Mouse (Mus musculus): ENCODE results near the gene Polr2b.

The Polr2b gene

DNA sequence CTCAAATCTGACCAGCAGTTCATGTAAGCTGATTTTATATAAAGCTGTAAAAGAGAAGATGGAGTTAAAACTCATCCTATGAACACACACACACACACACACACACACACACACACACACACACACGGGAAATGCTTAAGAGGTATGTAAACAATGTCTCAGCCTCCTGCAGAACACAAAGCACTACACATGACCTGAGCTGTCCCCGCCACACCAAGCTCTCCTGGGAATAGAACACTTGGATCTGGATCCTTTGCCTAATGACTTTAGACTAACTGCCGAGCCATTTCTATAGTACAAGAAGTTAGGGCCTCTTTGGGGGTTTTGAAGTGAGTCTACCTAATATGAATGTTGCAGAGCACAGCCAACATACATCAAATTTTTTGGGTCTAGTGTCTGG, 52.2 kb downstream of the Polr2b start:
- no peak for DNase-seq (ENCODE audit: low read depth, low spot score)

DNA sequence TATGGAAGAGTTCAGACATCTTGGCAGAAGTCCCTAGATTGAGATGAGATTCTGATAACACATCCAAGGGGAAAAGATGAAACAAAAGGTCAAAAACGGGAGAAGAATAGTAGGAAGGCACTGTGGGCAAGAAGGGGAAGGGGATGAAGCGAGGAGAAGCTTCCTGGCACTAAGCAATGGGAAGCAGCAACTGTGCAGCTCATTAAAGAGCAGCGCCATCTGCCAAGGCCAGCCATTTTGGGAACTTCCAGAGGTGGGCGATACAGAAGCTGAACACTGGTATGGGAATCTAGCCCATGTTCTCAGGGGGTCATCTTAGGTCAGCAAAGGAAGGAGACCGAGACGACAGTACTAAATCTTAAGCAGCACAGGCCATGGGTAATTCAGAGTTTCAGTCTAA, 53.7 kb downstream of the Polr2b start:
- DNase-seq (ENCODE audit: low read depth, low spot score): no peak

DNA sequence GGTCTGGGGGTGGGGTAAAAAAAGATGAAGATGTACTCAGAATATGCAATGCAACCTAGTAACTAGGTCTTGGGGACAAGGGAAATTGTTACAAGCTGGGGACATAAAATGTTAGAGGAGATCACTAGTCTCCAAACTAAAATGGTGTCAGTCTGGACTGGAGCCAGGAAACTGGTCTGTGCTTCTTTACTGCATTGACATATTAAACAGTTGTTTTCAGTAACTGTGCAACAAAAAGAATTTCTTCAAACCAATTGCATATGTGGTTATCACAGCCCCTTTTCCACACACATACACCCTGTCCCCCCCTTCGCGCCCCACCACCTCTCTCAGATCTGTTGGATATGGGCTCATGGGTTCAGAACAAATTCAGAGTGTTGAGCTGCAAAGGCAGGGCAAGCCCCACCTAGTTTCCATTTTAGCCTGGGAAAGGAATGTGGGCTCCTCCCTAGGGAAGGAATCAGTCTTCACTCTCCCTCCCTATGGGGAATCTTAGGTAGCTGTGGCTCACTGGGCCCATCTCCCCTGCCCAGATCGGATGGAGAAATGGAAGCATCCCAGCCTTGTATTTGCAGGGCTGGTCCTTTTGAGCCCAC, 54.6 kb downstream of the Polr2b start:
- DNase-seq (ENCODE audit: low read depth, low spot score): no peak

DNA sequence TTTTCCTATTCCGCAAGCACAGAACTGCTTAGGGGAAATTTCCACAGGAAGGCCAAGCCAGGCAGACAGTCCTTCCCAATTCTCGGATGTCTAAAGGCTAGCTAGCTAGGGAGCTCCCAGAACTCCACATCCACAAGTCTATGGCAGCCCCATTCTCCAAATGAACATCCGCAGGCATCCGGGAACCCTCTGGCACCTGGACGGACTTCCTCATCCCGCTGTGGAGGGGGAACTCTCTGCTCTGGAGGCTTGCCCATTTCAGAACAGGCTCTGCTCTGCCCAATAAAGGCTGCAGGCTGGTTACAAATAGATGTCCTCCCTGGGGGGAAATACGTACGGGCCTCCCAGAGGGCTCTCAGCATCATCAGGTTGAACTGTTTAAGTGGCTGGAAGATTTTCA, 56.4 kb downstream of the Polr2b start:
- DNase-seq (ENCODE audit: low read depth, low spot score): no peak

DNA sequence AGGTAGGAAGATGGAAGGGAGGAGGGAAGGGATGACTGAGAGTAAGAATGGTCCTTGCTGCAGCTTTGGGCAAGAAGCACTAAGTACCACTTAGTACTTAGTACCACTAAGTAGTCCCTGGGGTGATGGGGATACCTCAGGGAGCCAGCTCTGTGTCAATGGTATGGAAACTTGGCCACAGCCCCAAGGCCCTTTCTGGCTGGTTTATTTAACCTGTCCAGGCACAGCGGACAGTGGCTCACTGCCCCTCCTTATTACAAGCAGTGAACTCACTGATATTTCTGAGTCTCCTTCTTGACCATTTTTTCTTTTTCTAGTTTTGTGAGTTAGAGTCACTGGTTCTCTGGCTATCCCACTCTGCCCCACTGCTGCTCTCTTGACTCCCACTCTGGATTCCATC, 57.2 kb downstream of the Polr2b start:
- DNase-seq (ENCODE audit: low read depth, low spot score): no peak

DNA sequence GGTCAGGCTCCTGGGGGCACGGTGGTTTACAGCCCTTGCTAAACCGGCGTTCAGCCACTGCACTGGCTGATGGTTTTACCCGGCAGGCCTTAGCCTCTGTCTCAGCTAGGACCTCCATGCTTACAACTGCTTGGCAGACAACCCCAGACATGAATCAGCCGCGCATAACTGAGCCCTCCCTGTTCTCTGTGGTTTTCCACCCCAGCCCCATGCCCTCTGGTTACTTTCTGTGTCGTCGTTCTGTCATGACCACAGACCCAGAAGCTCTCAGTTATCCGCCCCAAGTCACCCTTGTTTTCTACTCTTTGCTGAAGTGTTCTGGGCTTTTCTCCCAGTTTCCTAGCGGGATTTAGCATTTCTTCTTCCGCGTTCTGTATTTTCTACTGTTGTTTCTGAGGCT, 57.7 kb downstream of the Polr2b start:
- DNase-seq (ENCODE audit: low read depth, low spot score): no peak

DNA sequence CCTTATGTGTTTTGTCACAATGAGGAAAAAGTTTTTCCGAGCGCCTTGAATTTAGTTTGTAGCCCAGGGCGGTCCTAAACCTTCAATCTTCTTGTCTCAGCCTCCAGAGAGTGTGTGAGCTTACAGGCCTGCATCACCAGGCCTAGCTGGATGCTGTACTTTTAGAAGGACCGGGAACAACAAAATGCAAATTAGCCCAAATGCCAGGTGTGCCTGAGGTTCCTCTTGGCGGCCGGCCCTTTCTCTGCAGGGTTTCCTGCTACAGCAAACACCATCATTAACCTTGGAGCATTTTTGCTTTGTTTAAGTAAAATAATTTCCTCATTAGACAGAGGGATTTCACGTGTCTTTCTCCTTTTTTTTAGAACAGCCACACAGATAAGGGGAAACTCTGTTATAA, 58.2 kb downstream of the Polr2b start:
- DNase-seq (ENCODE audit: low read depth, low spot score): no peak

DNA sequence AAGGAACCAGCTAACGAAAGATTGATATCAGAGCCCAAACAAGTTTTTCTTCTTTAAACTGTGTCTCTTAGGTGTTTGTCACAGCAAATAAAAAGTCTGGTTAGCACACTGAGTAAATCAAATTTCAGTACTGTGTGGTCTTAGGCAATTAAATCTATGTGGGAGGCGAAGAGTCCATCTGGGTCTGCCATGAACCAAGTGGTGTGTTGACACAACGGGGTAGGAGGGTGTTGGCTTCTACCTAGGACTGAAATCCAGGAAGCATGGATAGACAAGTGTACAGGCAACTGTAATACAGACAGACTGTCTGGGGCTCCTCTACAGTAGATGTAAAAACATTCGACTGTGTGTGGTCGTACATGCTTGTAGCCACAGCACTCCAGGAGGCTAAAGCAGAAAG, 59.4 kb downstream of the Polr2b start:
- DNase-seq (ENCODE audit: low read depth, low spot score): no peak

DNA sequence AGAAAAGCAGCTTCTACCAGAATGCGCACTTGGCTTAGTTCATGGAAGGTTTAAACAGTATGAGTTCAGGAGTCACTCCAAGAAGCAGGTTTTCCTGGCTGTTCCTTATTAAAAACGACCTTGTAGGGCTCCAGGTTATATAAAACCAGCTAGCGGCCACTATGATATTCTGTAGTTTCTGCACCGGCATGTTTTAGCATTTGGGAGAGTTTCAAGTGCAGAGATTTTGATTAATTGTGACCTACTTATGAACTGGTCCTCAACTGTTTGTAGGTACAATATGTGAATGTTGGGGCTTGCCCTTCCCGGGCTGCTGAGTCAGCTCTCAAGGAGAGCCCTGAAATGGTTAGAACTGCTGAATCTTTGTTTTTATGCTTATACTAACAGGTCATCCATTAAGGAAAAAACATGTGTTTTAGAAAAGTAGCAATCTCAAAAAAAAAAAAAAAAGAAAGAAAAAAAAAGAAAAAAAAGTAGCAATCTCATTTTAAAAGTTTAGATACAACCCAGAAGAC, 60.5 kb downstream of the Polr2b start:
- DNase-seq (ENCODE audit: low read depth, low spot score): no peak

DNA sequence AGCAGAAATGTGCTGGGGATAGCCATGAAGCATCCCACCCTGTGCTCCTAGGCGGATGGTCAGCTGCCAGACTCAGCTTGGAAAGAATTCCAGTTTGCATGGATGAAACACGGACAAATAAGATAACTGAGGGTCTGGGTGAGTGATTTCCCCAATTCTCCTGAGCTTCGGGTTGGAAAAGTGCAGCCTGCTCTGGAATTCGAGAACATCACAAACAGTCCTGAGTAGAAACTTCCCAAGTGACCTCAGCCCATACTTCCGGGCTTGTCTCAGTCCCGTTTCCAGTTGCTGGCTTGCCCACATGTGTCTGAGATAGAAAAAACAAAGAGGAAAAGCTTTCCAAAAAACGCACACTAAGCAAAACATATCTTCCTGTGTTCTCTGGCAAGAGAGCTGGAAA, 62.3 kb downstream of the Polr2b start:
- DNase-seq (ENCODE audit: low read depth, low spot score): no peak

DNA sequence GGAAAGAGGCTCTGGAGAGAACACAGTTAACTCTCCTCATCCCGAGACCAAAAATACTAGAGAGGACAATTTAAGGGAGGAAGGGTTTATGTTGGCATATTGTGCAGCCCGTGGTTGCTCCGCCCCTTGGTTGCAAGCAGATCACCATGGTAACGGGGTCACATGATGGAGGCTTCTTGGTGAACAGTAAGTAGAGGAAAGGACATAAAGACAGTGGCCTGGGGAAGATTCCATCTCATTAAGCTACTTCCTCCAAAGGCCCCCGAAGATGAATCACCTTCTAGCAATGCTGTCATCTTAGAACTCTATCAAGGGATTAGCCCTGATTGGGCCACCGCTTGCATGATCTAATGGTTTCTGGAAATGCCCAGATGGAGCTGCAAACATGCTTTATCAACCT, 62.8 kb downstream of the Polr2b start:
- DNase-seq (ENCODE audit: low read depth, low spot score): peak; percentile 79

DNA sequence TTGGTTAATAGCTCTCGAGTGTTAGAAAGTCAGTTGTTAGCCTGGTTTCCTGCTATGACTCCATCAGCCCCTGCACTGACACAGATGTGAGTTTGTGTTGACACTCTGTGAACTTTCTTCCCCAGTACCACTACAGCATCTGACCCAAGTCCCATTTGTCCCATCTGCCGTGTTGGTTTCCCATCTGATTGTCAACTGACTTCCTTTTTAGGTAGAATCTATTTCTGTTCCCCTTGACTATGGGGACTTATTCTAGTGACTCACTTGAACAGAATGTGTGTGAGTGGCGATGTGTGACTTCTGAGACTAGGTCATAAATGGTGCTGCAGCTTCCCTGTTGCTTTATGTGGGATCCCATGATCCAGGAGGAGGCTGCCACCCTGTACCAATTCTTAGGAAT, 65.0 kb downstream of the Polr2b start:
- DNase-seq (ENCODE audit: low read depth, low spot score): no peak

DNA sequence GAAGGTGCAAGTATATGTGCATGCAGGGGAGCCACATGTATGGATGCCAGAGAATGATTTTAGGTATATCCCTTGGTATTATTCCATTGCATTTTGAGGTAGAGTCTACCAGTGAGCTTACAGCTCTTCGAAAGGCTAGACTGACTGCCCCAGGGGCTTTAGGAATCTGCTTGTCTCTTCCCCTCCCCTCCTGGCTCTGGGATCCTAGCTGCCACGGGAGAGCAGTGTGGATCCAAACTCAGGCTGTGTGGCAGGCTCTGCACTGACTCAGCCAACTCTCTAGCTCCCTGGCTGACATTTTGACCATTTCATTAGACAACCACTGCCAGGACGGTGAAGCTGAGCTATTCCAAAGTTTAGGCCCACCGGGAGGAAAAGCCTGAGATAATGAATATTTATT, 65.6 kb downstream of the Polr2b start:
- DNase-seq (ENCODE audit: low read depth, low spot score): no peak

DNA sequence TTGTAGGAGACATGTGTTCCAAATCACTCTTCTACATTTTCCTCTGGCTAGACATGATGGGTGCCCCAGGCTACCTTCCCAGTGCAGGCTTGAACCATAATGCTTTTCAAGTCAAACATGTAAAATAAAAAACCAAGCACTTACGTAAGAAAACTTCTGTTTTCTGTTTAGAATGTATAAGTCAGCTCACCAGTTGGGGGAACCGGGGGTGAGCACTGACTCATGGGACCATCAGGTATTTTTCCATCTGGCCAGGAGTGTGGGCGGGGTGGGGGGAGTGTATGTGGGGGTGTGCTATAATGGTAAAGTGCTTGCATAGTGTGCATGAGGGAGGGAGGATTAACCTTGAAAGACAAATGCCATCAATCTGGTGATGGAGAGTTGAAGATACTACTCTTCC, 68.1 kb downstream of the Polr2b start:
- DNase-seq (ENCODE audit: low read depth, low spot score): no peak

DNA sequence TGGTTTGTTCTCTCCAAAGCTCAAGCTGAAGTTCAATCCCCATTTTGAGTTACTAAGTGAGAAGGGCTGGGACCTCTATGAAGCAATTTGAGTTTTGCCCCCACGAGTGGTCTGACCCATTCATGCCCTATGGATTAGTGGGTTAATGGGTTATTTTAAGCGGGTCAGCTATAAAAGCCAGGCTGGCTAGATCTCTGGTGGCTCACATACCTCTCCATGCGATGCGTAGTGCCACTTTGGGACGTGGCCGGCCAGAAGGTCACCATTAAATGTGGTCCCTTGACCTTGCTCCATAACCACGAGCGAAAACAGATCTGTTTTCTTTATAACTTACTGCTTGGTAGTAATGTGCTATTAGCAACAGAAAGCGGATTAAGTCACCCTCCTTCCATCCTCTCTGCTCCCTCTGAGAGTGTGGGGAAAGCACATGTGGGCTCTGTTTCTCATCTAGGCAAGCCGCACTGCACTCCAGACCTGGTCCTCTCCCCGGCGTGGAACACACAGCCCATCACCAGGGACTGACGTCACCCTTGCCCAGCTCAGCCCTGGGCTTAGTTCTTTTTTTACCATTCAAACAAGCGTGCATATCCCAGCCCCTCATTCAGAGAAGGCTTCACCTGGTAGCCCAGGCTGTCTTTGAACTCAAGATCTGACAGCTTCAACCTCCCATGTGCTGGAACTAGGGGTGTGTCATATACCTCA, 69.6 kb downstream of the Polr2b start:
- DNase-seq (ENCODE audit: low read depth, low spot score): no peak

DNA sequence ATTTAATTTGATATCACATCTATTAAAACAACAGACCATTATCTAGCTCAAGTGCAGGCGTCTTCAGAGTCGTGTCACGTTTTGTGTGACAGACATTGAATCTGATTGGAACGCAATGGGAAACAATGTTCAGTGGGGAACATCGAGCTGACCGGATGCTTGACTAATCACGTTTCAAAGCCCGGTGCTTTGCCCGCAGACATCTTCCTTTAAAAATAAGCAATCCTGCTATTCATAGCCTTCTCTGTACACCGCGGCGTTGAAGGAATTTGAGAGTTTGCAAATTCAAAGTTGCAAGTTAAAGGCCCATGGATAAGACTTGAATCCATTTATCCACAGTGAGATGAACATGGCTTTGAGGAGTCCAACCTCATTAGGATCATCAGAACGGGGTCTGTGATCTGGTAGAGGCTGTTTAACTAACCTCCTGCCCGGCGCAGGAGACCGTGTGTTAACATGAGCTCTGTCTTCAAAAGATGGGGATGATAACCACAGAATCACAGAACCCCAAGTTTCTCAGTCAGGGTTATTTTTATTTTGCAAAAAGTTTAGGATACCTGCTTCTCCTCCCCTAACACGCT, 70.5 kb downstream of the Polr2b start:
- DNase-seq (ENCODE audit: low read depth, low spot score): no peak

DNA sequence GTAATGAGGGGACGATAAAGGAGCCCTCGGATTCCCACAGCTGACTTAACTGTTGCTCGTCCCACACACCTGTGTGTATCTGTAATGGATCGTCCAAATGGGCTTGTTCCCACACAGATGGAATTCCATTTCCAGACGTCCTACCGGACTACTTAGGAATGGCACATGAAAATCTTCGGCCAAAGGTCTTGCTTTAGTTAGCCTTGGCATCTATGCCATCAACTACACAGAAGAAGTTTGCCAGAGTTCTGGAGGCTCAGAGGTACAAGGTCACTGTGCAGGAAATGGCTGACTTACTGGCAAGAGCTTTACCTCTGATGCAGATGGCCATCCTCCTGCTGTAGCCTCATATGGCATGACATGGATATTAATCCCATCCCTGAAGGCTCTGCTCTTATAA, 71.3 kb downstream of the Polr2b start:
- no peak for DNase-seq (ENCODE audit: low read depth, low spot score)

DNA sequence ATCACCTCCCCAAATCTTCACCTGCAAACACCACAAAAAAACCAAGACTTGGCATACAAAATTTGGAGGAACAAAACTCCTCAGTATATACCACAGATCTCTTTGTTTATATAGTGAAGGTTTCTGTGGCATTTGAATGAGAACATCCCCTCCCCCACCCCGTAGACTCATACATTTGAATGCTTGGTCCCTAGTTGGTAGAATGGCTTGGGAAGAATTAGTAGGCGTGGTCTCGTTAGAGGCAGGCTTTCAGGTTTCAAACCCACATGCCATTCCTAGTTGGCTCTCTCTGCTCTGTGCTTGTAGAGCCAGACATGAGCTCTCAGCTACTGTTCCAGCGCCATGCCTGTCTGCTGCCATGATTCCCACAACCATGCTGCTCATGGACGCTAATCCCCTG, 71.7 kb downstream of the Polr2b start:
- DNase-seq (ENCODE audit: low read depth, low spot score): no peak

DNA sequence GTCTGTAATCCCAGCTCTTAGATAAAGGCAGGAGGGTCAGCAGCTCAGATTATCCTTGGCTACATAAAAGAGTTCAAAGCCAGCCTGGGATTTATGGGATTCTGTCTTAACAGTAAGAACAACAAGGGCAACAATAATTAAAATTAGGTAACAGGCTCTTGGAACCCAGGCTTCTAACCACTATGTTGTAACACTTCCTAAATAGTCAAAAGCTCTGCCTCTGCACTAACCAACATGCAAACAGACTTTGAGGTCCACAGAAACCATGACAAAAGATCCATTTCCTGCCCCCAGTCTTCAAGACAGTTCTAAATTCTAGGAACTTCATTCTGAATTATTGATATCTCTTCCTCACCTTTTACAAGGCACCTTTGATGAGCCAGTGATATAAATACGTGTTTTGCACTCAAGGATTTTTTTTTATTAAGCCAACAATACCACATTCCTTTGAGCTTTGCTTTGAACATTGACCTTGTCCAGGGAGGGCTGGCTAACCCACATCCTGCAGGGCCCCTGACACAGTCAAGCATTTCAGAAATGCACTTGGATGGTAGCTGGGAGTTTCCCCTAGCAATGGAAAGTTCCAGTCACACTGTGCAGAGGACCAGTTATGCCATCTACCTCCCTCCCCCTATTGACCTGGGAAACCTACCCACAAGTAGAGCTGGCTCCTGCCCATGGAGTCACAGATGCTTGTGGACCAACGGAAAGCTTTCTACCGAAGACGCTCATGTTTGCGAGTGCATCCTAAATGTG, 74.0 kb downstream of the Polr2b start:
- DNase-seq (ENCODE audit: low read depth, low spot score): peak; percentile 41

DNA sequence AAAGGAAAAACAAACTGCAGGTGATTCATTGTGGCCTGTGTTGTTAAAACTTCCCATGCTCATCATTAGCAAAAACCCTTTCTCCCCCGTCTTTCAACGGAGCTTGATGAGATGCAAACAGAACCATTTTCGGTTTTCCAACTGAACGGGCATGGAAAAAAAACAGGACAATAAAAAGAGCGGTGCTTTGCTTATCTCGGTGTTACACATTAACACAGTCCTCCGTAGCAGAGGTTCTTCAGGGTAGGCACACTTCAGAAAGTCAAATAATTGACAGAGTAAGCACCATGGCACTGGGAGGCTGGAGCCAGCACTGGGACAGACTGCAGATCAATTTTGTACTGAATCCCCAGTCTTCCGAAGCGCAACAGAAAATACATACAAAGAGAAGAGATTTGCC, 74.8 kb downstream of the Polr2b start:
- DNase-seq (ENCODE audit: low read depth, low spot score): no peak

DNA sequence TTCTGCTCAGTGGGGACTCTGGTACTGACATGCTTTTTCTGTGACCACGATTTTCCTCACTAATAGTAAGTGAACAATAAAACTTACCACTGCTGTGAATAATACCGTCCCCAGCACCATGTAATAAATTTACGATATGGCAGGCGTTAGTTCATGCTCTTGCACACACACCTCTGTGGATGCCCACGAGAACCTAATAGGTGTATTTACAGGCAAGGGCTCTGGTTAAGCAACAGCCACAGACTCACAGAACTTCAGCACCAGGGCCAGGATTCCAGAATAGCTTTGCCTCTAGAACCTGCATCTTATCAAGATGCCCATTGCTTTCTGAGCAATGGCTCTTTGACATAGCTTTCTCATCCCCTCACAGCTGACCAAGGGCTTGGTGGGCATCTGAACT, 75.3 kb downstream of the Polr2b start:
- no peak for DNase-seq (ENCODE audit: low read depth, low spot score)

DNA sequence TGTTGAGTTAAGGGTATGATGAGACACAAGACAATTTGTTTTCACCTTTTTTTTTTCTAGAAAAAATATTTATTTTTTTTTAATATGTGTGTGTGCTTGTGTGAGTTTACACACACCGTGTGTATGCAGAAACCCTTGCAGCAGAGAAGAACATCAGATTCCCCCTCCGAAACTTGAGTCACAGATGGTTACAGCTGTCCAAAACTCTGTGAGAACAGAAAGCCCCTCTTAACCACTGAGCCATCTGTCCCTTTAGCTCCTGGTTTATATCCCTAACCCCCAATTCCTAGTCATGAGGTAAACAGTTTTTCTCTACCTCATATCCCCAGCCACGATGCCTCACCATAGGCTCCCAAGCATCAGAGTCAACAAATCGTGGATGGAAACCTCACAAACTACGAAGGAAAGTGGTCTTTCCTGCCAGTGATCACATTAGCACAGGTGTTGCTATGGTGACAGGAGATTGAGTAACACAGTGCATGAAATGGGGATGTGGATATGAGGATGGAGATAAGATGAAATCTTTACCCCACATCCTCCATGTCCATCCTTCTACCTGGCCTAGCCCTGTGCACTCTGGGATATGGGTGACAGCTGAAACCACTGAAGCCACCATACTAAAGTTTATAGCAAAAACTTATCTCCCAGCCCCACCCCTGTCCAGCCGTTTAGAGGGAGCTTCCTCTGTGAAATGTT, 76.1 kb downstream of the Polr2b start:
- DNase-seq (ENCODE audit: low read depth, low spot score): no peak

All from CD4-positive, CD25-positive, alpha-beta regulatory T cell, adult 2 months (primary cell).